Mouse (Mus musculus): ENCODE data around the gene Tlk1.

GRCm38 (mm10) chr2:70710878-70711277 lies 114.7 kb downstream of the Tlk1 start:
- TF ChIP-seq POLR2A (IDR thresholded peaks at IDR 0.05; ENCODE audit: insufficient read depth, low read depth, low read length): no peak
- TF ChIP-seq CTCF (IDR thresholded peaks at IDR 0.05): no peak
